Comparison of ENCODE assay signal across 8 mouse cellular contexts in the genomic region with DNA sequence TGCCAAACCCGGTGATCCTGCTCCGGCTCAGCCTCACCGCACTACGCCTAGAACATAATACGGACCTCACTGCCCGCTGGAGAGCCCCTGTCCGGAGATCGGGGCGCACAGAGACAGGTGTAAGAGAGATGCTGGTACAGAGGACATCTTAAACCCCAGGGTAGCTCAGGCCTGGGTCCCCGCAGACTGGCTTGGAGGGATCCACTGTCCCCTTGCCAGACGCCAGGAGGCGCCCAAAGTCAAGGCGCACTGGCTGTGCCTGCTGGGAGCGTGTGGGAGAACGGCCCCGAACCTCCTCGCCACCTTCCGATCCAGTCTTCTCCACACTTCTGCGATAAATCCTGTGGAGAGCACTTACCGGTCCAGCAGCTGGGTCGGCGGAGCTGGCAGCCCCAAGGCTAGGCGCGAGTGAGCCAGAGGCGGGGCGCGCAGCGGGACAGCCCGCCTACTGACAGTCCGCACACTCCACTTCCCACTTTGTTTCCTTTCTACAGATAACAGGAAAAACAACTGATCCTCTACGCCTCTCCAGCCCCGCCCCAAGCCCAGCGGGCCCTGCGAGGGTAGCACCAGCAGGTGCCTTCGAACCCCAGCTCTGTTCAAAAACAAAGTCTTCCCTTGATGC. TPM values are rescaled to one million over a fixed set of nuclear protein-coding genes. Genes with fewer than 3 reads are reported as not detected.
DNase-seq lines count a peak whose midpoint lies in the region; ATAC-seq and TF ChIP-seq lines count a peak whose summit lies in the region.

No protein-coding gene starts in this region.

- H3K36me3 ChIP-seq in C2C12 (ENCODE audit: control insufficient read depth, insufficient read depth), result no peaks in the 10 kb centered on the region
- H3K36me3 ChIP-seq in embryonic facial prominence, embryonic 14.5 days (ENCODE audit: control insufficient read depth, insufficient read depth, low read length), result no peaks in the 10 kb centered on the region
- H3K36me3 ChIP-seq in heart, embryonic 13.5 days, result no peaks in the 10 kb centered on the region
- no peaks in the 10 kb centered on the region for H3K36me3 ChIP-seq in kidney, embryonic 15.5 days
- H3K36me3 ChIP-seq in lung, embryonic 16.5 days (ENCODE audit: control insufficient read depth, insufficient read depth, low read length), result no peaks in the 10 kb centered on the region

- no peaks in the 10 kb centered on the region for H3K79me2 ChIP-seq in C2C12 (ENCODE audit: control insufficient read depth, insufficient read depth)

- H3K4me2 ChIP-seq in embryonic facial prominence, embryonic 14.5 days (ENCODE audit: low read depth, low read length), result peak overlapping the region; percentile 76
- peak overlapping the region; percentile 87 for H3K4me2 ChIP-seq in heart, embryonic 13.5 days
- H3K4me2 ChIP-seq in kidney, embryonic 15.5 days, result peak overlapping the region; percentile 82
- H3K4me2 ChIP-seq in lung, embryonic 16.5 days (ENCODE audit: low read depth, low read length), result peak overlapping the region; percentile 73

- no peak overlapping the region for H3K27ac ChIP-seq in embryonic facial prominence, embryonic 14.5 days (replicated peaks; ENCODE audit: low read depth, low read length)
- no peak overlapping the region for H3K27ac ChIP-seq in heart, embryonic 13.5 days (replicated peaks)
- H3K27ac ChIP-seq in kidney, embryonic 15.5 days, result 0 out of 2 replicates have a peak overlapping the region, but pooled peaks have one; percentile 39
- no peak overlapping the region for H3K27ac ChIP-seq in lung, embryonic 16.5 days (ENCODE audit: low read length)

- peak overlapping the region; percentile 66 for H3K9ac ChIP-seq in embryonic facial prominence, embryonic 14.5 days (ENCODE audit: low read depth, low read length)
- H3K9ac ChIP-seq in heart, embryonic 13.5 days, result peak overlapping the region; percentile 79
- peak overlapping the region; percentile 51 for H3K9ac ChIP-seq in kidney, embryonic 15.5 days
- peak overlapping the region; percentile 40 for H3K9ac ChIP-seq in lung, embryonic 16.5 days (ENCODE audit: low read length)

- peaks cover 7% of the 10 kb centered on the region for H3K4me1 ChIP-seq in embryonic facial prominence, embryonic 14.5 days (ENCODE audit: control insufficient read depth, insufficient read depth, low read length)
- peaks cover 31% of the 10 kb centered on the region for H3K4me1 ChIP-seq in heart, embryonic 13.5 days
- H3K4me1 ChIP-seq in kidney, embryonic 15.5 days, result peaks cover 38% of the 10 kb centered on the region
- H3K4me1 ChIP-seq in lung, embryonic 16.5 days (replicated peaks; ENCODE audit: control insufficient read depth, insufficient read depth, low read length), result no peaks in the 10 kb centered on the region; the same call in 1 of the 2 replicates

- peak overlapping the region; percentile 14 for H3ac ChIP-seq in C2C12 (ENCODE audit: control insufficient read depth, insufficient read length, low read depth)

- peak; percentile 89 for TF ChIP-seq CTCF in C2C12 (IDR thresholded peaks at IDR 0.05; ENCODE audit: control insufficient read depth, insufficient read depth, insufficient read length)

- no peaks in the 10 kb centered on the region for H3K27me3 ChIP-seq in C2C12 (ENCODE audit: control insufficient read depth, insufficient read depth, insufficient read length)
- H3K27me3 ChIP-seq in embryonic facial prominence, embryonic 14.5 days (replicated peaks; ENCODE audit: control insufficient read depth, insufficient read depth, low read length), result peaks cover 21% of the 10 kb centered on the region
- peaks cover 46% of the 10 kb centered on the region for H3K27me3 ChIP-seq in heart, embryonic 13.5 days (replicated peaks)
- H3K27me3 ChIP-seq in kidney, embryonic 15.5 days, result peaks cover 17% of the 10 kb centered on the region
- no peaks in the 10 kb centered on the region for H3K27me3 ChIP-seq in lung, embryonic 16.5 days (ENCODE audit: control insufficient read depth, insufficient read depth, low read depth, low read length)

- H3K4me3 ChIP-seq in C2C12 (ENCODE audit: insufficient read depth, poor library complexity, severe bottlenecking), result peak overlapping the region; percentile 6
- H3K4me3 ChIP-seq in embryonic facial prominence, embryonic 14.5 days (ENCODE audit: low read depth, low read length), result peak overlapping the region; percentile 48
- peak overlapping the region; percentile 60 for H3K4me3 ChIP-seq in heart, embryonic 13.5 days
- H3K4me3 ChIP-seq in kidney, embryonic 15.5 days (replicated peaks), result peak overlapping the region; percentile 52
- H3K4me3 ChIP-seq in lung, embryonic 16.5 days (ENCODE audit: low read length), result peak overlapping the region; percentile 47

- H3K9me3 ChIP-seq in embryonic facial prominence, embryonic 14.5 days (ENCODE audit: control insufficient read depth, low read length), result no peaks in the 10 kb centered on the region
- H3K9me3 ChIP-seq in heart, embryonic 13.5 days, result no peaks in the 10 kb centered on the region
- no peaks in the 10 kb centered on the region for H3K9me3 ChIP-seq in kidney, embryonic 15.5 days (replicated peaks)
- H3K9me3 ChIP-seq in lung, embryonic 16.5 days (ENCODE audit: control insufficient read depth, low read length), result no peaks in the 10 kb centered on the region

- WGBS in embryonic facial prominence, embryonic 14.5 days, result under 1% methylated on average over 19 of the region's 35 CpGs
- WGBS in heart, embryonic 13.5 days, result under 1% methylated on average over 35 of the region's 35 CpGs
- 1% methylated on average over 35 of the region's 35 CpGs for WGBS in kidney, embryonic 15.5 days
- 2% methylated on average over 35 of the region's 35 CpGs for WGBS in lung, embryonic 16.5 days

- DNase-seq in T-cell, adult 2 months (ENCODE audit: low spot score), result peak; percentile 83
- DNase-seq in embryonic facial prominence, embryonic 14.5 days (ENCODE audit: low spot score), result peak; percentile 60
- peak; percentile 66 to 72 for DNase-seq in thymus, postnatal 10 days (ENCODE audit: low spot score in 2 of 2)

- peak; percentile 86 for ATAC-seq in embryonic facial prominence, embryonic 14.5 days (ENCODE audit: low read depth)
- ATAC-seq in heart, embryonic 13.5 days (ENCODE audit: extremely low read depth, insufficient number of reproducible peaks, low FRiP score, low TSS enrichment), result no peak
- ATAC-seq in kidney, embryonic 15.5 days (replicated peaks; ENCODE audit: low FRiP score), result peak; percentile 69
- ATAC-seq in lung, embryonic 16.5 days (ENCODE audit: low read depth), result peak; percentile 83
- peak; percentile 24 for ATAC-seq in neutrophil, adult 5-6 weeks (ENCODE audit: extremely low read depth, insufficient number of reproducible peaks, low FRiP score, poor library complexity, severe bottlenecking)

- no peaks in the 10 kb centered on the region for H3K79me3 ChIP-seq in C2C12 (ENCODE audit: low read depth)

TF ChIP-seq in C2C12, 6 proteins besides CTCF, POLR2A, EP300 and RAD21:
- no peak for TF ChIP-seq MYOG (IDR thresholded peaks at IDR 0.05; ENCODE audit: control insufficient read depth, extremely low read depth, insufficient read length)
- TF ChIP-seq FOSL1 (IDR thresholded peaks at IDR 0.05; ENCODE audit: insufficient read depth, low read length, poor library complexity, severe bottlenecking), result no peak

RNA-seq across cellular contexts. Expression of a gene that starts 4.1 kb away (rescaled TPM):
- 1.5 TPM for polyA plus RNA-seq in C2C12 (2012; fragmentation: generic; extraction: Trizol)
- polyA plus RNA-seq in embryonic facial prominence, embryonic 14.5 days (2014; fragmentation: Nextera tagmentation; extraction: Ambion mirVana), result 6.0 TPM in 2 replicates
- polyA plus RNA-seq in heart, embryonic 13.5 days (2015; fragmentation: Nextera tagmentation; extraction: Ambion mirVana), result 3.0 and 3.1 TPM in 2 replicates
- polyA plus RNA-seq in kidney, embryonic 15.5 days (2015; fragmentation: Nextera tagmentation; extraction: Ambion mirVana), result 4.2 and 4.8 TPM in 2 replicates
- polyA plus RNA-seq in lung, embryonic 16.5 days (2015; fragmentation: Nextera tagmentation; extraction: Ambion mirVana), result 5.7 and 5.9 TPM in 2 replicates
- total RNA-seq in neutrophil, adult 5-6 weeks (2017), result 255 and 290 TPM in 2 replicates

RNA-seq across cellular contexts. Expression of a gene that starts 39.5 kb away (rescaled TPM):
- polyA plus RNA-seq in C2C12 (2012; fragmentation: generic; extraction: Trizol), result 27.7 TPM
- 20.7 and 23.3 TPM in 2 replicates for polyA plus RNA-seq in embryonic facial prominence, embryonic 14.5 days (2014; fragmentation: Nextera tagmentation; extraction: Ambion mirVana)
- polyA plus RNA-seq in heart, embryonic 13.5 days (2015; fragmentation: Nextera tagmentation; extraction: Ambion mirVana), result 41.4 and 42.1 TPM in 2 replicates
- 35.4 and 42.2 TPM in 2 replicates for polyA plus RNA-seq in kidney, embryonic 15.5 days (2015; fragmentation: Nextera tagmentation; extraction: Ambion mirVana)
- 22.1 and 26.0 TPM in 2 replicates for polyA plus RNA-seq in lung, embryonic 16.5 days (2015; fragmentation: Nextera tagmentation; extraction: Ambion mirVana)
- total RNA-seq in neutrophil, adult 5-6 weeks (2017), result 5.8 and 6.6 TPM in 2 replicates

Comparison
In these comparisons a context has a peak if more than half of its experiments do, and no peak if none do; other contexts are left out.
1. H3K4me3 ChIP-seq: peak in every context shown above with its lines; median percentile 60 in heart, embryonic 13.5 days; 52 in kidney, embryonic 15.5 days; 48 in embryonic facial prominence, embryonic 14.5 days; 47 in lung, embryonic 16.5 days; 6 in C2C12.